Mouse (Mus musculus) cerebellum, adult (tissue): ENCODE results near the gene Gm48551.

Source experiments
- ATAC-seq: cut with Nextera tagmentation; 2 replicates; pipeline ENCODE4 v1.9.2; 2017; ENCODE audit warnings: mild to moderate bottlenecking, moderate library complexity, mixed read lengths; ENCODE audit not compliant: insufficient number of reproducible peaks, low FRiP score, low TSS enrichment

Gene Gm48551

DNA sequence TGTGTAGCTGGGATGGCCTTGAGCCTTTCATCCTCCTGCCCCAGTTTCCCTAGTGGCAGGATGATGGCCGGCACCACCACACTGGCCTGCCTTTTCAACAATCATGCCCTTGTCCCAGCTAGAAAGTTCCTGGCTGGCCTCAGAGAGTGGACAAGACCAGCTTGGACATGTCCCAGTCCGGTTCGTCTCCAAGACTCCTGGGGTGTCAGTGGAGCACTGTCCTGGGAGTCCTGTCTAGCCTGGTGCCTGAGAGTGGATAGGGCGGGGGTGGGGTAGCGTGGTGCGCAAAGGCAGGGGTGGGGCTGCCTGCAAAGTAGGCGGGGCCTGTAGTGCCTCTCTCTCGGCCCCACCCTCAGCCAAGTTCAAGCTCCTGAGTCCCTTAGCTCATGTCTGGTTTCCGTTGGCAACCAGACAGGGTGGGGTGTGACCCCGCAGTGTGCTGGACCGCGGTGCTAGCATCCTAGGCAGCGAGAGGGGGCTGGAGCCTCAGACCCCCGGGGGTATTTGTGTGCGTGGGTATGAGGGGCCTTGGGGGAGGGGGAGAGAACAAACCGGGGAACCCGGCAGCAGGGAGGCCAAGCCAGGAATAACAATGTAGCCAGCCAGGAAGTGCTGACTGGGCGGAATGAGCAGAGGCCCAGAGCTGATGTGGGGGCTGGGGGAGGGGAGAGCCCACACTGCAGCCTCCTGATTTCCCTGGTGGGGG lies 17.4 kb downstream of the Gm48551 start:
- ATAC-seq = no peak

DNA sequence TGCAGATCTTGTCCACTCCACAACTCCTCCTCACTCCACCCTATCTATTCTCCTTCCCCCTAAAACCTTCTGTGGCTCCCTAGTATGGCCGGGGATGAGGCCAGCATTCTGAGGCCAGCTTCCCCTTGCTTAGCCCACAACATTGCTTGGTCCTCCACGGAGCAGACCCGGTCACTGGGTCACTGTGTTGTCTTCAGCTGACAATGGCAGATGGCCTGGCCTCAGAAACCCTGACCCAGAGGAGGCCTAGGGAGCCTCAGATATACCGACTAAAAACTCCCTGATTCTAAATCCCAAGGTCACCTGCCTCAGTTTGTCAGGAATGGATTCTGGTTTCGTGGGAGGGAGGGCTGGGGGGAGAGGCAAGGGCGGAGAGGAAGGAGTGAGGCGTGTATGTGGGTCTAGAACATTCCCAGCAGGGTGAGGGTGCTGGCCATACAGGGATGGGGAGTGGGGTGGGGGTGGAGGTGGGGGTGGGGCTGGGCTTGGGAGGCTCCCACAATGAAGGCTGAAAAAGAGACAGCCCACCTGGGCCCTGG lies 18.0 kb downstream of the Gm48551 start:
- no peak for ATAC-seq

DNA sequence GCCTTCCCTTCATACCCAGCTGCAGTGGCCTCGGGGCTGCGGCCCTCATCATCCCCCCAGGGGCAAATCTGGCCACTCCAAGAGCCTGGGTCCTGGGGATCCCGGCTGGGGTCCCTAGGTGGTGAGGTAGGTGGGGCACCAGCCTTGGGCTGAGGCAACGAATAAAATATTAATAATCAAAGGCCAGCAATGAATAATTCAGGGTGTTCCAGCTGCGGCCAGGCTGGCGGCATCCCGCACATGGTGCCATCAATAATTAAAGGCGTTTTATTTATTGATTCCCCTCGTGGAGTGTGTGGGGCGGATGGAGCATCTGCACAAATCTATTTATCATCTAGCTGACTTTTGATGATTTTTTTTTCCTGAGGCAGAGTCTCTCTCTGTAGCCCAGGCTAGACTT lies 19.2 kb downstream of the Gm48551 start:
- ATAC-seq = no peak

DNA sequence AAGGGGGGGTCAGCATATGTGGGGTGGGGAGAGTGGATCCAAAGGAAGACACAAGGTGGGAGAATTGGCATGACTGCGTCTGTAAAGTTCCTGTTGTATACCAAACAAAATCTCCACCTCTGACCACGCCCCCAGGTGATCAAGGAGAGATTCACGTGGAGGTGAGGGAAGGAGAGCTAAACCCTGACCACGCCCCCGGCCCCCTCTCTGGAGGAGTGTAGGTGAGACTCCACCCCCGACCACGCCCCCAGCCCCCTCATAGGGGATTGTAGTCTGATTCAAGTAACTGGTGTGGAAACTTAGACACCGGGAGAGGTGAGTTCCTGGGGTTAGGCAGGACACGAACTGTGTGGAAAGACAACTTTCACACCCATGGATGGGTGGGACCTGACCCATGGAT lies 19.8 kb downstream of the Gm48551 start:
- no peak for ATAC-seq

DNA sequence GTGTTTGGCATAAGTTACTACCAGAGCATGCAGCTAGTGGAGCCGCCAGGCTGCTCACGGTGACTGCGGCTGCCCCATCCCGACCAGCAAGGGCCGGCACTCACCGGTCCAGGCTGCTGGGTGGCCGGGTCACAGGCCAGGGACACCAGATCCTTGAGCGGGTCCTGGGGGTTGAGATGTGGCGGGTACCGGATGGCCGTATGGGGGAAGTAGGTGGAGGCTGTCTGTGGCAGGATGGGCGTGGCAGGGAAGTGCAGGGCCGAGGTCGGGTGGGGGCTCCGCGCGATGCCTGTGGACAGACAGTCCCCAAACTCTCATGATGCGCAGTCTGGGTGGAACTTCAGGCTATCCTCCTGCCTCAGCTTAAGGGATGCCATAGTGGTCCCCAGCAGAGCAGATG lies 20.5 kb downstream of the Gm48551 start:
- no peak for ATAC-seq

DNA sequence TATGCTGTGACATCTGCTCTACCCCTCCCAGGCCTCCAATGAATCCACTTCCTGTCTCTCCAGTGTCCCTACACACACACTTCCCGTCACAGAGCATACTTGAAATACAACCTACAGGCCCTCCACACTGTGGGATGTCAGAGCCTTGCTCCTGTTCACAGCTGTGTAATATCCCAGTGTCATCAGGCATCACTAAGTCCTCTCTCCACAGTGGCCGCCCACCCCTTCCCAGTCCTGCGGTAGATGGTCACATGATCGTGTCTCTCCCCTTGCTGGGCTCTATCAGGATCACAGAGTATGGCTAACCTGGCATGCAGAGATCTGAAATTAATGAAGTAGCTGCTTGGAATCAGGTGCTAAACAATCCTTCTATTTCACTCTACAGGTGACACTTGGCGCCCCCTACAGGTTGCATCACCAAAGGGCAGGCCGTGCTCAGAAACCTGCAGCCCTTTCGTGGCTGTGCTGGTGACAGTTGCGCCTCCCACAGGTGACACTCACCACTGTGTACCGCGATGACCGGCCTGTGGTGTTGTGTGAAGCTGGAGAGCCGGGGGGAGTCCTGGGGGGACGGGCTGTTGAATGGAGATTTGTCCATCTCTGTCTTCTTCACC lies 21.4 kb downstream of the Gm48551 start:
- no peak for ATAC-seq

DNA sequence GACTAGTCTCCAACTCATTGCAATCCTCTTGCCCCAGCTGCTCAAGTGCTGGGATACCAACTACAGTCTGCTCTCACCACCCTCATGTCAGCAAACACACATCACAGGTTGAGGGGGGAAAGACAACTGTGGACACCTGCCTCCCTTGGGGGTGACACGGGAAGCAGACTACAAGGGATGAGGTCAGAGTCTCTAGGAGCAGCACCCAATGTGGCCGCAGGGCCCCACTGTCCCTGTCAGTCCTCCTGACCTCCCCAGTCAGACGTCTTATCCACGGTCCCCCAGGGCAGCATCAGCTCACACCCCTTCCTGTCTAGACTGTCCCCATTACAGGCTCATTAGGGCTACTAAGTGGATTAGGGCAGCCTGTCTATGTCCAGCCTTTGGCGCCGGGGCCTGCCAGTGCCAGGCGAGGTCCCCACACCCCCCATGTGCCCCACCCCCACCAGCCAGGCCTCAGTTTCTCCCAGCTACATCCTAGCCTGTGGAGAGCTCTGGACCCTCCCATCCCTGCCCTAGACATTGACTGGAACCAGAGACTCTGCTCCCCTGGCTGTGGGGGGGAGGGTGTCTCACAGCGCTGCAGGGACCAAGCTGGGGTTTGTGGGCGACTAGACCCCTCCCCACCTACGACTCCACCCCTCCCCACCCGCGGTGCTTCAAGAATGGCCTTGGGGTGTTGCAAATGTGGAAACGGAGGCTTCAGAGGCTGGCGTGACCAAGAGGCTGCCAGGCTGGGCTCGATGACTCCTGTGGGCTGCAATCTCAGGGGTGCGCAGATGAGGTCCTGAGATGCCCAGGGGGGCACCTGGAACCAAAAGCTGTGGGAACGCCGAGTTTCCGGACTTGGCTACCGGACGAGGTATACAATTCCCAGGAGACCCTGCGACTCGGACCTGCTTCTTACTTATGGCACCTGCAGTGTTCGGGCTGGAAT lies 22.5 kb downstream of the Gm48551 start:
- ATAC-seq = no peak

DNA sequence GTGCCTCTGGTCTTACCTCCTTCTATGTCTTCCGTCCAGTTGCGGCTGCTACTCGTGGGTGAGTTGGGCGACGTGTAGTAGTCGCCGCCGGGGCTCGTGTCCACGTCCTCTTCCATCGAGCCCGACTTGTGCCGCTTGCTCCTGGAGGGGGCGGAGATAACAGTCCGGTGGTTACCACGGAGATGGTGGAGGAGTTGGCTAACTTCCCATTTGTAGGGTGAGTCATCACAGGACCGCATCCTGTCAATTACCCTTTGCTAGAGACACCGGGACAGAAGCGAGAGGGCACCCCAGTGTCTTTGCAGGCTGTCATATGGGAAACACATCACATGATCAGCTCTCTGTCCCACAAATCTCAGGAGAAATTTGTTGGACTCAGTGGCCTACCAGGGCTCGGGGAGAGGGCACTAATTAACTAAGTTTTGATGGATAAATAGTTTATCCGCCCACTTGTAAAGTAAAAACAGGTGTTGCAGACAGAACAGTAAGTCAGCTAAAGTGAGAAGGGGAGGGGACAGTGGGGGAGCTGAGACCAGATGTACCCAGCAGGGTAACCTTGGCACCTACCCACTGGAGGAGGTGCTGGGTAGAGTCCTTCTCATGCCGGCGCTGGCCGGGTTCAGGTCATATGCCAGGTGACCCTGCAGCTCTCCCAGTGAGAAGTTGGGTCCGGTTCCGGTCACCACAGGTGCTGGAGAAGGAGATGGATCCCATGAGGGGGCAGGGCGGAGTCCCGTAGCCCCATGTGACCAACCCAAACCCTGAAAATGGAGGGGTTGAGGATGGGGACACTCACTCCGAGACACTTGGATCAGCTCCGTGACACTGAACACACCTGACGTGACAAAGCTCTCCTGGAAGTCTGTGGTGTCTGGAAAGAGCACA lies 23.5 kb downstream of the Gm48551 start:
- ATAC-seq = peak; percentile 9; the same call in 1 of the 2 replicates

DNA sequence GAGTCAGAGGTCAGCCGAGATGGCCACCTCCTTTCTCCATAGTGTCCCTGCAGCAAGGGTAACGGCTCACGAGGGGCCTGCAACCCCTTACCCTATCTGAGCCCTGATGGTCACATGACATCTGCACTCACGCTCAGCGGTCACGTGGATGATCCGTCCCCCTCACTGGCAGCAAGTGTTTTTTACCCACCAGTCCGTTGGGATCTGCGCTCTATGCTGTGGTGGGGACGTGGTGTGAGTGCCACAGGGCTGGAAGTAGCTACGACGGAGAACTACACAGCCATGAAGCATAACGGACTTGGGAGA lies 24.1 kb downstream of the Gm48551 start:
- no peak for ATAC-seq

DNA sequence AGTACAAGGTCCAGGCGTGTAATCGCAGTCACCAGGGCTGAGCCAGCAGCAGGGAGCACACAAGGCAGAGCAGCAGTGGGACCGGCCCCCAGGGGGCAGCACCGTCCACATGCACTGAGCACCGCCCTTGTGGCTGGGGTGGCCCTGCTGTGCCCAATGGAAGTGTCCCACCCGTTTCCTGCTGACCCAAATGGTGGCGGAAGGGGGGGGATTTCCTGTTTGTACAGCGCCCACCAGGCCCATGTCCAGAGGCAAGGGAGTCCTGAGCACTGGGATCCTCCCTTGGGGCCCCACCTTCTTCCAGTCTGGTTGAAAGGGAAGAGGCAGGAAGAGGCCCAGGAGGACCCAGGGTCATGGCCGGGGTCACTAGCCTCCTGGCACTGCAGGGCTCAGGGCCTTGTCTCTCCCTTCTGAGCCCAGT lies 24.6 kb downstream of the Gm48551 start:
- ATAC-seq = no peak

DNA sequence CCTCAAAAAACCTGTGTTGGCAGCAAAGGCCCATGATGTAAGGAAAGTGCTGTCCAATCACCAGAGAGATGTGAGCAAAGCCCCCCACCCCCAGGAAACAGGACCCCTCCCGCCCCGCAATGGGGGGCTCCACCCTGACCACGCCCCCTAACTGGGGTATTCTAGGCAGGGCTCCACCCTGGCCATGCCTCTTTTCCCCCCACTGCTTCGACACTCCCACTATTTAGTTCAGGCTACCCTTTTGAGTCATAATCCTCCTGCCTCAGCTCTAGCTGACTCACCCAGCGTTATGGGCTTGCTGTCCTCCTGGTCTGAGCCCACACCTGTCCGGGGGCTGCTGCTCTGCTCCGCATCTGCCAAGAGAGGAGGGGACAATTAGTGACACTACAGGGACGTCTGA lies 25.1 kb downstream of the Gm48551 start:
- ATAC-seq = no peak

DNA sequence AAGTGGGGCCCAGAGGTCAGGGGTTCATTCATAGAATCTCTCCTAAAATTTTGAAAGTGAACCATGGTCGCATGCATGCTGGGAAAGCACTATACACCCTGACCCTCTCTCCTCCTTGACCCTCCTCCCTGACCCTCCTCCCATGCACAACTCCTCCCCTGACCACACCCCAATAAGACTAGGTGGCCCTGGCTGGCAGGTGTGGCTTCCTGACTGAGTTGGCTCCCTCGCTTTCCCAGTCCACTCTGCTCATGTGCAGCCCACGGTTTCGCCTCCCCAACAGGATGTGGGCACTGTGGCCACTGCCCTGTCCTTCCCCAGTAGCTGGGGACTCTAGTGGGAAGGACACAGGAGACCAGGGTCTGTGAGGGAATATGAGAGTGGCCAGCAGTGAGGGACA lies 26.1 kb downstream of the Gm48551 start:
- no peak for ATAC-seq

DNA sequence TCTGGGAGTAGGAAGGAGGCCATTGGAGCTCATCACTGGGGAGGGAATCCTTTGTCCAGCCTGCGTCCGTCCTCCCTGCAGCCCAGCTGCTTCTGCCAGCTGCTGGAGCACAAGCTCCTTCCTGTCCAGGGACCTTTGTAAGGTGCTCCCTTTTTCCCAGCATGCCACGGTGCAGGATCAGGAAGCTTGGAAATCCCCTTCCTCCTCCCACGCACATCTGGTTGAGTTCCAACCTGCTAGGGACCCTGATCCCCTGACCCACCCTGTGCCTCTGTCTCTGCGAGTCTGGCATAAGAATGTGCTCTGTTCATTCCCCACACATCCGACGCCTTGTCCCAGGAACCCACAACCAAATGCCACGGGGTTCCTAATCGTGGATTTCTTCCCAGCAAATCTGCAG lies 26.7 kb downstream of the Gm48551 start:
- no peak for ATAC-seq

DNA sequence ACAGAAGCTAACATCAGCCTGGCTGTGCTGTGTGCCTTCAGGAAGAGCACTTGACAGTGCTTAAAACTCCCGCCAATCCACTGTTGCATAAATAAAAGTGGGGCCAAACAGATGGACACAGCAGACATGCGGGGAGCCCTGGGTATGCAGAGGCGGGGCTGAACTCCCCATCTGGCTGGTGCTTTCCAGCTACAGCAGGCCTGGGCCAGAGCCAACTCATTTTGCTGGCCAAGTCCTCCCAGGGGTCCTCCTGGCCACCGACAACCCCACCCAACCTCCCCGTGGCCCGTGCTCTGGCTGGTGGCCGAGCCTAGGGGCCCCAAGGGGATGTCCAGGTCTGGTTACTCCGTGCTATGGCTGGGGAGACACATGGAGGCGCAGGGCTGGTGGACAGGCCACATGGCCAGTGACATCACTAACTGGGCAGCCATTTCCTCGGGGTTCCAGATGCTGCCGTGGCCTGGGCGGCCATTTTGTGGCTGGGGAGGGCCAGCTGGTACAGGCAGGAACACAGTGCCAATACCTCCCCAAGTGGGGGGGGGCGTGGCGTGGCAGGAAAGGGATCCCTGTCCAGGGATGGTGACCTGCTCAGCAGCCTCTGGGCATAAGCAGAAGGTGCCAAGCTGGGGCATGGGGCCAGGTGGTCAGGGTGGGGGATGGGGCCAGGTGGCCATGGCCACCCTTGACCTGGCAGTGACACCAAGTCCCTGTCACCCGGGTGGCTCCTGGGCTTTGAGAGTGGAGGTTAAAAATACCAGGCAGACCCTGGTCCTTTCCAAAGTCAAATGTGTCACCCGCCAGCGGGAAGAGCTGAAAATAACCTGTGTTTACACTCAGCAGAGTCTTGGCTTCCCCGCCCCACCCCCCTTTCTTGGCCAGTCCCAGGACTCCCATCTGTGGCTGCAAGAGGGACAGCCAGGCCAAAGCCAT lies 27.5 kb downstream of the Gm48551 start:
- peak; percentile 7; the same call in 1 of the 2 replicates for ATAC-seq

DNA sequence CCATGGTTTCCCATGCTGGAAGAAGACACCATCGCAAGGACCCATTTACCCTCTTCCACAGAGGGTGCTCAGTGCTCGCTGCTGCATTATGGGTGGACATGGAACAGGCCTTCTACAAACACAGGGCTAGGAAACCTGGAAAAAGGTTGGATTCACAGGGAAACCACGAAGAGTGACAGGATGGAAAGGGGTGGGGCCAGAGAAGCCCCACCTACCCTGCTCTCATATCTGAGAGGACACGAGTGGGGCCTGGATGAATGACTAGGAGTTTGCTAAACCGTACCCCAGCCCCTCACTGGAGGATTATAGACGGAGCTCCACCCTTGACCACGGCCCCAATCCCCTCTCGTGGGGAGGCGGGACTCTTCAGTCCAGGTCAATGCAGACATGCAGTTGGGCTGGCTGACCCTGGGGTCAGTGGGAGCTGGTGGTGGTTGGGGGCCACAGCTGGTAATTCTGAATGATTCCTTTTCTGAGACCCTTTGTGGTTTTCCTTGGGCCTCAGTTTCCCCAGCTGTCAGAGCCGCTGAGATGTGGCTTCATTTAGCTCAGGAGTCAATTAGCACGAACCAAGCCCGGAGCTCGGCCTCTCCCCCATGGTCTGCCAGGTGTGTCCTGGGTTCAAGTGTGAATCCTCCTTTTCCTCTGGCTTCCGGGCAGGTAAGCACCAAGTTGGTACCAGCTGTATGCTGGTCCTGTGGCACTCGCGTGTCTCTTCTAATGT lies 28.5 kb downstream of the Gm48551 start:
- no peak for ATAC-seq

DNA sequence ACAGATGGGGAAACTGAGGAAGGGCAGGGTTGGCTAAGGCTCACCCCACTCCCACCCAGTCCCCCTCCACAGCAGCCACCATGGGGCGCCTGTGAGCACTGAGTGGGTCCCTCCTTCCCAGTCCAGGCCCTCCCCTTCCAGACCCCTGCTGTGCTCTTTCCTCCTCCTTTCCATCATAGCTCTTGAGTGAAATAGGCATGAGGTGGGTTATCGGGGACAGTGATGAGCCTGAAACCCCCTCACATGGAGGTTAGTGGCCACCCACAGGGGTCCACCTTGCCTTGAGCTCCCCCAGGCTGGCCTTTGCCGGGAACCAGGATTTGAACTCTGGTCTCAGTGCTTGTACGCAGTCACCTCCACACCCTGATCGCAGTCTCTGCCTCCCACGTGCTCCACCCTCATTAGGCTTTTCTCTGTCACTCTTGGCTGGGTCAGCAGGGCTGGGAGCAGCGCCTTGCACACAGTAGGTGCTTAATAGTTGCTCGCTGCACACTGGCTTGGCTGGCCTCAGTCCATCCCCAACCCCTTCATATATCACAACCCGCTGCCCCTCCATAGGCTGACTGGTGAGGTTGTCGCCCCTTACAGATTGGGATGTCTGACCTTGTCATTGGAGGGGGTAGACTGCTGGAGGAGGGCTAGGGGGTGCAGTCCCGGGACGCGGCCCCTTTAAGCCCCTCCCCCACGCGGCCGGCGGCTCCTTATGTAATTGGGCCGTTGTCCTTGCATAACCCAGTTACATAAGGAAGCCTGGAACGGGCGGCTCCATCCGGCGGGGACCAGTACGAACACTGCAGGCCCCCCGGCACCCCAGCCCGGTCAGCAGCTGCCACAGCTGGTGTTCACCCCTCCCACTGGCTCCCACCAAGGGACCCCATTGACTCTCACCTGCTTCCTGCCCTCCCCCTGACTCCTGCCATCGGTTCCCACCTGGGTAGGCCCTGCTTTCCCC lies 29.3 kb downstream of the Gm48551 start:
- no peak for ATAC-seq

DNA sequence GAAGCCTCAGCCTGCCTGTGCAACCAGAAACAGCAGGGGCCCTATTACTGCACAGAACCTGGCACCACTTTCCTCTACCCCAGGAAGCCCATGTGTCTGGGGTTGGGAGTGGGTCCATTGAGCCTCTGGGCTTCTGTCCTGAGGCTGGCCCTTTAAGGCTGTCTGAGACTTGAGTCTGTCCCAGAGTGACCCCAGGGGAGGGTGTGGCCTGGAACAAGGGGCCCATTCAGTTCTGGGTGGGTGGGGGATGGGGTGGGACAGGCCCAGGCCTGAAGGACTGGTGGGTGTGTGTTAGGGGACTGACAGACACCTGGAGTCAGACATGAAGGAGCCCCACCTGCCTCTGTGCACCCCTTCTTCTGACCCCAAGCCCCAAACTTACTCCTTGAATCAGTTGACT lies 30.4 kb downstream of the Gm48551 start:
- no peak for ATAC-seq
